Mouse (Mus musculus) kidney, adult 2 months (tissue): ENCODE measurements around the gene Ap1s1. TPM values are rescaled to one million over a fixed set of nuclear protein-coding genes. Genes with fewer than 3 reads are reported as not detected.

Experiments used
- DNase-seq: peaks from one replicate; pipeline ENCODE4 v3.0.0; 2021
- H3K27ac ChIP-seq: fragments of 200-500 bp; 2 replicates; pipeline ENCODE4 v1.5.1; 2012; ENCODE audit warnings: low read depth, low read length, control low read depth, inconsistent platforms; ENCODE audit not compliant: insufficient read depth
- H3K27me3 ChIP-seq: fragments of 200-500 bp; replicated peaks from 2 replicates; pipeline ENCODE4 v1.6.1; 2012; ENCODE audit warnings: mild to moderate bottlenecking, moderate library complexity, low read length, inconsistent platforms; ENCODE audit not compliant: control insufficient read depth, insufficient read depth
- H3K36me3 ChIP-seq: fragments of 200-500 bp; 2 replicates; pipeline ENCODE4 v1.6.1; 2012; ENCODE audit warnings: mild to moderate bottlenecking, moderate library complexity, low read length, inconsistent platforms; ENCODE audit not compliant: control insufficient read depth, insufficient read depth
- H3K4me1 ChIP-seq: fragments of 200-500 bp; 2 replicates; pipeline ENCODE4 v1.6.1; 2011; ENCODE audit warnings: low read length; ENCODE audit not compliant: control insufficient read depth, insufficient read depth
- H3K4me3 ChIP-seq: fragments of 200-500 bp; 2 replicates; pipeline ENCODE4 v1.5.1; 2011; ENCODE audit warnings: mild to moderate bottlenecking, low read depth, low read length, control low read depth; ENCODE audit not compliant: insufficient read depth
- CTCF ChIP-seq: fragments of 200-500 bp; conservative IDR thresholded peaks from 2 replicates; pipeline ENCODE4 v1.5.1; 2011; ENCODE audit warnings: low read depth, mild to moderate bottlenecking, control low read depth, low read length, moderate library complexity, mixed read lengths; ENCODE audit not compliant: insufficient read depth, insufficient read length
- POLR2A ChIP-seq: fragments of 200-500 bp; IDR thresholded peaks from one replicate; pipeline ENCODE4 v1.6.1; 2011; ENCODE audit warnings: low read depth, low read length, control low read depth
- WGBS: fragments of 180-500 bp; shearing (Covaris S2); methylation state at CpG from one replicate; pipeline ENCODE4 v1.1.7; 2018; 5-methylcytosine and 5-hydroxymethylcytosine counted together
- polyA plus RNA-seq: library from polyadenylated mRNA; depleted of rRNA; stranded (reverse); fragments of >200 nt; gene quantifications from 2 replicates; pipeline ENCODE4 v1.2.3, GENCODE M21; 2012

Gene Ap1s1
- polyA plus RNA-seq, 1 experiment = 67.0 TPM

GRCm38 (mm10) chr5:137024318-137024717 is 21.6 kb downstream of the Ap1s1 start:
- WGBS = 31% methylated on average over 3 of the region's 3 CpGs
- Histone ChIP-seq H3K4me1 (no peaks in the 10 kb centered on the region), H3K4me3 (no peak overlapping the region), H3K27ac (no peak overlapping the region), H3K27me3 (no peaks in the 10 kb centered on the region; the same call in 1 of the 2 replicates), H3K36me3 (no peaks in the 10 kb centered on the region)
- TF ChIP-seq POLR2A = no peak
- TF ChIP-seq CTCF = no peak
- no peak for DNase-seq

- Histone ChIP-seq H3K27me3 (no peaks in the 10 kb centered on the region), H3K4me3 (no peak overlapping the region), H3K4me1 (no peaks in the 10 kb centered on the region), H3K36me3 (no peaks in the 10 kb centered on the region), H3K27ac (no peak overlapping the region)
- no peak for TF ChIP-seq CTCF
- no peak for TF ChIP-seq POLR2A
- DNase-seq = no peak
- WGBS = 85% methylated on average over 3 of the region's 3 CpGs
Observed at GRCm38 (mm10) chr5:137015913-137016312, 30.0 kb downstream of the Ap1s1 start.

GRCm38 (mm10) chr5:137012401-137012950 is 33.5 kb downstream of the Ap1s1 start:
- Histone ChIP-seq H3K36me3 (no peaks in the 10 kb centered on the region), H3K4me1 (no peaks in the 10 kb centered on the region), H3K27ac (no peak overlapping the region), H3K4me3 (no peak overlapping the region), H3K27me3 (no peaks in the 10 kb centered on the region)
- DNase-seq = no peak
- no peak for TF ChIP-seq CTCF
- TF ChIP-seq POLR2A = no peak
- WGBS = 67% methylated on average over 15 of the region's 15 CpGs

GRCm38 (mm10) chr5:137009988-137010387 is 35.9 kb downstream of the Ap1s1 start:
- peak; percentile 64 for DNase-seq
- no peak overlapping the region for H3K27ac ChIP-seq
- TF ChIP-seq CTCF (peak; percentile 48; the same call in 1 of the 2 replicates), POLR2A (no peak)
- H3K4me1 ChIP-seq = no peaks in the 10 kb centered on the region
- 19% methylated on average over 3 of the region's 3 CpGs for WGBS
- H3K27me3 ChIP-seq = no peaks in the 10 kb centered on the region
- no peaks in the 10 kb centered on the region for H3K36me3 ChIP-seq
- no peak overlapping the region for H3K4me3 ChIP-seq

- H3K27ac ChIP-seq = no peak overlapping the region
- TF ChIP-seq CTCF (no peak), POLR2A (no peak)
- no peak for DNase-seq
- H3K36me3 ChIP-seq = no peaks in the 10 kb centered on the region
- no peaks in the 10 kb centered on the region for H3K27me3 ChIP-seq
- H3K4me1 ChIP-seq = no peaks in the 10 kb centered on the region
- WGBS = 31% methylated on average over 8 of the region's 8 CpGs
- H3K4me3 ChIP-seq = no peak overlapping the region
Observed at GRCm38 (mm10) chr5:137007276-137007675, 38.7 kb downstream of the Ap1s1 start.

- H3K4me1 ChIP-seq = no peaks in the 10 kb centered on the region
- no peak overlapping the region for H3K27ac ChIP-seq
- no peak overlapping the region for H3K4me3 ChIP-seq
- 84% methylated on average over 2 of the region's 2 CpGs for WGBS
- TF ChIP-seq POLR2A = no peak
- no peak for TF ChIP-seq CTCF
- no peaks in the 10 kb centered on the region for H3K27me3 ChIP-seq
- no peaks in the 10 kb centered on the region; the same call in 1 of the 2 replicates for H3K36me3 ChIP-seq
- DNase-seq = no peak
Observed at GRCm38 (mm10) chr5:137000612-137001011, 45.3 kb downstream of the Ap1s1 start.

- no peak for TF ChIP-seq CTCF
- TF ChIP-seq POLR2A = no peak
- Histone ChIP-seq H3K4me1 (no peaks in the 10 kb centered on the region), H3K4me3 (no peak overlapping the region), H3K27me3 (no peaks in the 10 kb centered on the region), H3K36me3 (no peaks in the 10 kb centered on the region; the same call in 1 of the 2 replicates), H3K27ac (no peak overlapping the region)
- 66% methylated on average over 5 of the region's 5 CpGs for WGBS
- DNase-seq = no peak
Observed at GRCm38 (mm10) chr5:136999449-136999848, 46.5 kb downstream of the Ap1s1 start.
